Mouse (Mus musculus): ENCODE measurements around the gene Spata22. TPM values are rescaled to one million over a fixed set of nuclear protein-coding genes. Genes with fewer than 3 reads are reported as not detected.
"Not testable (repeated sequence)": the region's sequence is repeated elsewhere in the genome, so short reads cannot be mapped to it uniquely, and the experiment has no call there.

Gene Spata22
- polyA plus RNA-seq (2015; fragmentation: Nextera tagmentation; extraction: Ambion mirVana): not detected in 2 replicates

DNA sequence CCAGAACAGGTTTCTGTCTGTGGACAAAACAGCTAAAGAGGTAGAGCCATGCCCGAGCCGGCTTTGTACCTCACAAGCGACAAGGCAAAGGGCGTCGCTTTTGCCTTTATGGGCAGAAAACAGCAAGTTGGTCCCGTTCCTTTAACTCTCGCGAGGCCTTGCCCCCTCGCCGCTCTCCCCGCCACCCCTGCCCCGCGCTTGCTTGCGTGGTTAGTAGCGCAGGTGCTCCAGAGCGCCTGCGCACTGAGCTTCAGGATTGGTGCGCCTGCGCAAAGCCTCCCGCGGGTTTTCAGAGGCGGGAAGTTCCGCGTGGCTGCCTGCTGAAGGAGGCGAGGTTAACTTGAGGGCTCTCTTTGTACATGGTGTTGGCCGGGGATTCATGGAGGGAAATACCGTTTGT is at the start of gene Spata22, which contains the start of the genes Aspa and Gm49340:
Gene Spata22 (plus strand): TSS at position 300 of the 400 bp plus-strand sequence.
Gene Aspa (minus strand): TSS at position 155 of the 400 bp plus-strand sequence.
Gene Gm49340 (plus strand): TSS at position 300 of the 400 bp plus-strand sequence.
- H3K4me2 ChIP-seq: no peak within 1 kb of the TSS
- no peaks in the 10 kb centered on the region for H3K36me3 ChIP-seq
- no peak within 1 kb of the TSS for H3K27ac ChIP-seq
- no peaks in the 10 kb centered on the region for H3K27me3 ChIP-seq
- H3K4me3 ChIP-seq: no peak within 1 kb of the TSS
- H3K9me3 ChIP-seq: no peaks in the 10 kb centered on the region
- H3K9ac ChIP-seq: no peak within 1 kb of the TSS
- no peak for ATAC-seq (ENCODE audit: low FRiP score)
- WGBS: 85% methylated on average over 27 of the region's 27 CpGs
- no peaks in the 10 kb centered on the region for H3K4me1 ChIP-seq (replicated peaks)

DNA sequence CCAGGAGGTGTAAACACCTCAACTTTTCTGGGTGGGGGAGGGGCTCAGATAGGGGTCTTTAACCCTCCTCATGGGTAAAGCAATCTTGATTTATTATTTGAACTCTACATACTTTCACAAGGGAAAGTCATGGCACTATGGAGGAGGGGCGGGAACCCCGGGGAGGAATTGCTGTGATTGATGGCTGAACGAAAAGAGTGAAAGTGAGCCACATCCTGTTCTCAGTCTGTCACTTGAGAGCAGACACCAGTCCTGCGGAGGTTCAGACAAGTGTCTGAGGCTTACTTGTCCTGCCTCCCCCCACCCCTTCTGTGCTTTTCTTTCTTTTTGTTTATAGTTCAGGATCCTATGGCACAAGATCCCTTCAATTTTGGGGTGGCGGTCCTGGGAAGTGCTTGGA is 48.8 kb upstream of the Spata22 start:
- Histone ChIP-seq H3K9ac (no peak overlapping the region), H3K27ac (no peak overlapping the region), H3K36me3 (no peaks in the 10 kb centered on the region), H3K4me2 (no peak overlapping the region), H3K4me3 (no peak overlapping the region), H3K4me1 (replicated peaks) (0 out of 2 replicates have a peak, but pooled peaks cover 6% of the 10 kb centered on the region), H3K27me3 (no peaks in the 10 kb centered on the region), H3K9me3 (no peaks in the 10 kb centered on the region)
- WGBS: 60% methylated on average over 5 of the region's 5 CpGs
- ATAC-seq (ENCODE audit: low FRiP score): no peak

DNA sequence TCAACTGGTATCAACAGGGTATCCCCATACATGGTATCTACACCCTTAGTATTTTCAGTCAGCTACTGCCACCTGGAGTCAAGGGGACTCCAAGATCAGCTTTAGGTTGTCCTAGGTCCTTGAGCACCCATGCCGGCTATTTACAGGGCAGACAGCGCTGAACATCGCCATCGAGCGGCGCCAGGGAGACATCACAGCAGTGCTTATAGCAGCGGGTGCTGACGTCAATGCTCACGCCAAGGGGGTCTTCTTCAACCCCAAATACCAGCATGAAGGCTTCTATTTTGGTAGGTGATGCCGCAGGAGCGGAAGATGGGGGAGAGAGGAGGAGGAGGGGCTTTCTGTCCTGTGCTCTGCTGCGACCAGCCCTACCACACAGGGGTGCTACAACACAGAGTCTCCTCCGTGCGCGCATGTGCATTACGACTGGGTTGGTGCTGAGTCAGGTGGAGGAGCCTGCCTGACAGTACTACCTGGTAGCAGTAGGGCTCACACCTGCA is 48.0 kb upstream of the Spata22 start:
- Histone ChIP-seq H3K27me3 (no peaks in the 10 kb centered on the region), H3K9ac (peak overlapping the region; percentile 68), H3K36me3 (no peaks in the 10 kb centered on the region), H3K4me1 (replicated peaks) (0 out of 2 replicates have a peak, but pooled peaks cover 6% of the 10 kb centered on the region), H3K27ac (no peak overlapping the region), H3K9me3 (no peaks in the 10 kb centered on the region), H3K4me2 (peak overlapping the region; percentile 59), H3K4me3 (peak overlapping the region; percentile 39)
- ATAC-seq (ENCODE audit: low FRiP score): peak; percentile 89
- WGBS: 4% methylated on average over 16 of the region's 16 CpGs

DNA sequence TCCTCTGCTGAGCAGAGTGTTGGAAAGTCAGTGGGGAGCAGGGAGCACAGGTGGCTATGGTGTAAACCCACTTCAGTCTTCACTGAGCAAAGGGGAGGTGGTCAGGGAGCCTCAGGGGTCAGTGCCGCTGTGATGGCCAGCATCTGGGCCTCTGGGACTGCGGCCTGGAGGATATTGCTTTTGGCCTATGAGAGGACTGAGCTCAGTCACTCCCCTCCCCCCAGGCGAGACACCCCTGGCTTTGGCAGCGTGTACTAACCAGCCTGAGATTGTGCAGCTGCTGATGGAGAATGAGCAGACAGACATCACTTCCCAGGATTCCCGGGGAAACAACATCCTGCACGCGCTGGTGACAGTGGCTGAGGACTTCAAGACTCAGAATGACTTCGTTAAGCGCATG is 46.2 kb upstream of the Spata22 start:
- Histone ChIP-seq H3K36me3 (no peaks in the 10 kb centered on the region), H3K4me3 (no peak overlapping the region)
- 85% methylated on average over 9 of the region's 9 CpGs for WGBS

DNA sequence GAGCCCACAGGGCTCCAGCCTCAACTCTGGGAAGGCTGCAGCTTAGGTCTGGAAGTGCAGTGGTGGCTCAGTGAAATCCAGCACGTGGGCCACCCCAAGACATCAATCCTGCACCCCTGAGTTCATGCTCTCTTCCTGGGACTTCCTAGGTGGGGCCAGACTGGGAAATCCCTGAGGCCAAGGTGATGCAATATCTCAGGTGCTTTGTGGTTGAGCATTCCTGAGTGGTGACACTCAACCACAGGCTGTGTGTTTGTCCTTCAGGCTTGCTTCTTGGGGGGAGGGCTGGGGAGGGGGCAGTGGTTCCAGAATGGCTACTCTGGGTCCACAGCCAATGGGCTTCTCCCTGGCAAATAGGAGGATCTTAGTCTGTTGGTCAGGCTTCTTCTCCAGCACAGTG is 45.6 kb upstream of the Spata22 start:
- 72% methylated on average over 1 of the region's 1 CpGs for WGBS
- H3K27ac ChIP-seq: no peak overlapping the region
- no peak for ATAC-seq (ENCODE audit: low FRiP score)

More for the DNA sequence above, 46.2 kb upstream of the Spata22 start:
- Histone ChIP-seq H3K27me3 (no peaks in the 10 kb centered on the region), H3K4me1 (replicated peaks) (0 out of 2 replicates have a peak, but pooled peaks cover 6% of the 10 kb centered on the region), H3K9ac (no peak overlapping the region), H3K27ac (no peak overlapping the region), H3K4me2 (no peak overlapping the region), H3K9me3 (no peaks in the 10 kb centered on the region)
- no peak for ATAC-seq (ENCODE audit: low FRiP score)

DNA sequence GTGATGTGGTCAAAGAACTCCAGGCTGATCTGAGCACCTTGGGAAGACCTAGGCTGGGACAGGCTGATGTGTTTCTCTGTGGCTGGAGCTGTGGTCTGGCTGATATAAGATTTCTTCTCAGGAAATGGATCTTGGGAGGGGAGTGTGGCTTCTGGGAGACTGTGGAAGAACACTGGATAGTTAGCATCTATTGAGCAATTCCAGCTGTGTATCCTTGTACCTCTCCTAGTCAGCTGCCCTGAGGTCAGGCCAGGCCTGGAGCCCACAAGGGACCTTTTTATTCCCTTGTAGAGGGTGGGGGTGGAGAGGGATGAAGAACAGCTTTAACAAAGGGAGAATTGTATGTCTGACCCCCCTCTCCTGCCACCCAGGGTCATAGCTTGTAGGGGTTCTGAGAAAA is 45.2 kb upstream of the Spata22 start:
- no peaks in the 10 kb centered on the region for H3K36me3 ChIP-seq
- H3K4me1 ChIP-seq (replicated peaks): 0 out of 2 replicates have a peak, but pooled peaks cover 6% of the 10 kb centered on the region
- H3K27ac ChIP-seq: no peak overlapping the region
- H3K4me3 ChIP-seq: no peak overlapping the region
- H3K9ac ChIP-seq: no peak overlapping the region
- no peak overlapping the region for H3K4me2 ChIP-seq
- no peak for ATAC-seq (ENCODE audit: low FRiP score)
- H3K9me3 ChIP-seq: no peaks in the 10 kb centered on the region
- no peaks in the 10 kb centered on the region for H3K27me3 ChIP-seq

More for the DNA sequence above, 45.6 kb upstream of the Spata22 start:
- Histone ChIP-seq H3K27me3 (no peaks in the 10 kb centered on the region), H3K36me3 (no peaks in the 10 kb centered on the region), H3K4me2 (no peak overlapping the region), H3K4me3 (no peak overlapping the region), H3K4me1 (replicated peaks) (0 out of 2 replicates have a peak, but pooled peaks cover 6% of the 10 kb centered on the region), H3K9ac (no peak overlapping the region), H3K9me3 (no peaks in the 10 kb centered on the region)

DNA sequence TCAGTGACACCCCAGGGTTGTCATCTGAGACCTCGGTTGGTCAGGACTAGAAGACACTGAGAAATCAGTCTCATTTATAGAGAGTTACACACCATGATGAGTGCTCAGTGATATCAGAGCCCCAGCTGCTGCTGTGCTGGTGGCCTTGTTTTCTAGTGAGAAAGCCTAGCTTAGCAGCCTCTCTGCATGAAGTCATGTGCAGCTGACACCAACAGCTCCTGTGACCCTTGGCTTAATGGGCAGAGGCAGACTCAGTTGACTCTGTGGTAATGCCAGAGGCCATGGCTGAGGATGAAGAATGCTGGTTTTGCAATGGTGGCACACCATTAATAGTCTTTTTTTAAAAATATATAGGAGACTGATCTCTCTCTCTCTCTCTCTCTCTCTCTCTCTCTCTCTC is 39.9 kb upstream of the Spata22 start:
- Histone ChIP-seq H3K9ac (no peak overlapping the region), H3K27me3 (no peaks in the 10 kb centered on the region), H3K4me3 (no peak overlapping the region), H3K9me3 (no peaks in the 10 kb centered on the region), H3K27ac (no peak overlapping the region), H3K4me1 (replicated peaks) (no peaks in the 10 kb centered on the region), H3K36me3 (no peaks in the 10 kb centered on the region), H3K4me2 (no peak overlapping the region)
- whole genome bisulfite sequencing: 96% methylated on average over 1 of the region's 1 CpGs
- no peak for ATAC-seq (ENCODE audit: low FRiP score)

DNA sequence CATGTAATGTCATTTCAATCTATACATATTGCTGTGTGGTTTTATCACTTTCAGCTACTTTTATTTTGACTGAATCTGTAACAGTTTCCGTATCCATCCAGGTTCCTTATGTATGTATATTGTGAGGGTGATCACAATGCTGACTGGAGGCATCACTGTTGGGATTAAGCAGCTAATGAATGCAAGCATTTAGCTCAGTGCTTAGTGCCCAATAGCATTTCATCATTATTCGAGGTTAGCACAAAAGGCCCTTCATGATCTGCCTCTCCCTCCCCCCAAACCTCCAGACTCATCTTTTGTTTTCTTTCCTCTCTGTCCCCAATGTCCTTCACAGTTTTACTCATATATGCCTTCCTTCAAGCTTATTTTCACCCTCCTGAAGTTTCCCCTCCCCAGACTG is 26.4 kb upstream of the Spata22 start:
- Histone ChIP-seq H3K36me3 (no peaks in the 10 kb centered on the region), H3K4me3 (no peak overlapping the region), H3K9me3 (no peaks in the 10 kb centered on the region), H3K27me3 (no peaks in the 10 kb centered on the region), H3K4me2 (no peak overlapping the region), H3K9ac (no peak overlapping the region), H3K27ac (no peak overlapping the region), H3K4me1 (replicated peaks) (no peaks in the 10 kb centered on the region)
- 25% methylated on average over 2 of the region's 2 CpGs for WGBS
- ATAC-seq (ENCODE audit: low FRiP score): no peak

DNA sequence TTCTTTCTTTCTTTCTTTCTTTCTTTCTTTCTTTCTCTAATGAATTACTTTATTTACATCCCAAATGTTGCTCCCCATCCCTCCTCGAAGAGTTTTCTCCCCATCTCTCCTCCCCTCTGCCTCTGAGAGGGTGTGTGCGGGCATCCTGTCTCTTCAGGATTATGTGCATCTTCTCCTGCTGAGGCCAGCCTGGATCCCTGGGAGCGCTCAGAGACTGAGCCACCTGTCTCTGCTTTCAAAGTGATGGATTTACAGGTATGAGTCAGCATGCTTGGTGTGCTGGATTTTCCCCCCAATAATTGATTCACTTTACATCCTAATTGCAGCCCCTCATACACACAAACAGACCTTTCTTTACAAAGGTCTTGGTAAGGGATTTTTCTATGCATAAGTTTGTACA is 13.6 kb upstream of the Spata22 start:
- WGBS: 50% methylated on average over 3 of the region's 3 CpGs
- Histone ChIP-seq H3K36me3 (no peaks in the 10 kb centered on the region), H3K9ac (no peak overlapping the region)

DNA sequence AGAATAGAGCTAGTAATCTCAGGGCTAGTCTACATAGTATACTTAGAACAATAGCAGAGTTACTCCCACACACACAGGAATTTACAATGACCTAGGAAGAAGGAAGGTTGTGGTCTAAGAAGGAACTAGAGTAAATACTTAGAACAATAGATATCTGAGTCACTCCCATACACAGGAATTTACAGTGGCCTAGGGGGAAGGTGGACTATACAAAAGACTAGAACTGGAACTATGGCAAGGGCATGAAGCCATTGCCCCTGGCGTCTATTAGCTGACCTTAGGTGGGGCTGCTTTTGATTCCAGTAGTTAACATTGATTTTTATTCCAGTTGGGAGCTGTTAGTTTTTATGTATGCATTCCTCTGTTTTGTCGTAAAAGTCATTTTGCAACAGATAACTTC is 11.0 kb upstream of the Spata22 start:
- WGBS: 85% methylated on average over 2 of the region's 2 CpGs
- not testable (repeated sequence) for H3K9me3 ChIP-seq; H3K4me3 ChIP-seq; H3K9ac ChIP-seq; ATAC-seq (ENCODE audit: low FRiP score); H3K36me3 ChIP-seq; H3K27ac ChIP-seq; H3K27me3 ChIP-seq; H3K4me2 ChIP-seq; H3K4me1 ChIP-seq (replicated peaks)

More for the DNA sequence above, 13.6 kb upstream of the Spata22 start:
- Histone ChIP-seq H3K27ac (no peak overlapping the region), H3K9me3 (no peaks in the 10 kb centered on the region), H3K4me1 (replicated peaks) (no peaks in the 10 kb centered on the region), H3K4me3 (no peak overlapping the region), H3K27me3 (no peaks in the 10 kb centered on the region), H3K4me2 (no peak overlapping the region)
- no peak for ATAC-seq (ENCODE audit: low FRiP score)

DNA sequence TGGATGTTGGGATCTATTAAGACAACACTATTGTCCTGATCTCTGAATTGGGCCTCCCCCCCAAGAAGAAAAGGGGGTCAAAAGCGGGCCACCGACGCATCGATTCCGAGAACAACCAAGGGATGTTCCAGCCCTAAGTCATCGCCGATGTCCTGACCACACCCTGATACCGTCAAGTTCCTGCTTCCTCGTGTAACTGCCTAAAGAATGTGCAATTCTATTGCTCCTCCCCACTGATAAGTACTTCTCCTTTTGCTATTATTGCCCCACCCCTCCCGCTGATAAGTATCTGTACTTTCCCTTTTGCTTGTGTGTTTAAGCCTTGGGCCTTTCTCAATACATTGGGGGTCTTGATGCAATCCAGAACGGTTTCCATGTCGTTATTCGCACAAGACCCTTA is 8.5 kb upstream of the Spata22 start:
- H3K9ac ChIP-seq; ATAC-seq (ENCODE audit: low FRiP score); H3K9me3 ChIP-seq; H3K4me3 ChIP-seq; H3K36me3 ChIP-seq; H3K27me3 ChIP-seq; H3K4me1 ChIP-seq (replicated peaks); H3K4me2 ChIP-seq; H3K27ac ChIP-seq: not testable (repeated sequence)
- 92% methylated on average over 13 of the region's 13 CpGs for WGBS

DNA sequence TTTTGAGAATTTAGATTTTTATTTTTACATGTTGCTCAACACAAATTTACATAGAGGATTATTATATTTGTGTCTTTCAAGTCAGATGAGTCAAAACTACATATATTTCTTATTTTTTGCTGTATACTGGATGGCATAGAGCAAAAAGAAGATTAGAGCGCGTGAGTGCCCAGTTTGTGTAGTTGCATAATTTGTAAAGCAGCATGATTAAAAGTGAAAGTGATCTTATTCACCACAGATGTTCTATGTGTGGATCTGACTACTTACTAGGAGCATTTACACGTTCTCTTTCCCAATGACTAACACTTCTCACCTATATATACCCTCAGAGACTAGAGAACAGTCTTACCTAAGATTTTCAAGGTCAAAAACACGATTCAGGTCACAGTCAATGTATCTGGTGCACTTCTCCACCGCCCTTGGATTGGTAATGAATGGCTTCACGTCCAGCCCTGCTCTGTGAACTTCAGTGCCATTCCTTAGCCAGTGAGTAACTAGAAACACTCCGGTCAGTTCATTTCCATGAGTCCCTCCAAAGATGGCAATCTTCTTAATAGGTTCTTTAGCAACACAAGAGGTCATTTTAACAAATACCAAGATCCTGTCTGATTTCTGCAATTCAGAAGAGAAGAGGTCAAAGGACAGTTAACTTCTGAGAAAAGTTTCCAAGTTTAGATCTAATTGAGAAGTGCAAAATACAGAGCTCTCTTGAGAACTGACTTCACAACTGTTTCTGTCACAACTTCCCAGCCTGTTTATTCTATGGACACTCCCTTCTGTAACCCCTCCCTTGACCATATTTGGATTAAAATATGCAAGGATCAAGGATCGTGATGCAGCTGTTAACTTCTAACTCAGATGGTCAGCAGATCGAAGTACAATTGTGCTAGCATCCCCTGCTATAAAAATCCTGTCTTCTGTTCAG is 5.4 kb upstream of the Spata22 start:
- H3K36me3 ChIP-seq: no peaks in the 10 kb centered on the region
- H3K4me1 ChIP-seq (replicated peaks): no peaks in the 10 kb centered on the region
- no peak for ATAC-seq (ENCODE audit: low FRiP score)
- no peaks in the 10 kb centered on the region for H3K9me3 ChIP-seq
- WGBS: 78% methylated on average over 9 of the region's 9 CpGs
- no peak overlapping the region for H3K27ac ChIP-seq
- no peak overlapping the region for H3K4me2 ChIP-seq
- H3K27me3 ChIP-seq: no peaks in the 10 kb centered on the region
- no peak overlapping the region for H3K9ac ChIP-seq
- no peak overlapping the region for H3K4me3 ChIP-seq
